Mouse (Mus musculus) large intestine, adult 2 months (tissue): ENCODE results near the gene Stard3nl. TPM values are rescaled to one million over a fixed set of nuclear protein-coding genes. Genes with fewer than 3 reads are reported as not detected.

Experiments used
- DNase-seq: peaks from one replicate; pipeline ENCODE4 v3.0.0-alpha.2; 2012; ENCODE audit warnings: low read depth, low spot score
- WGBS: fragments of 180-500 bp; shearing (Covaris S2); methylation state at CpG from one replicate; pipeline ENCODE4 v1.1.7; 2018; 5-methylcytosine and 5-hydroxymethylcytosine counted together
- polyA plus RNA-seq: library from polyadenylated mRNA; depleted of rRNA; stranded (reverse); fragments of >200 nt; gene quantifications from 2 replicates; pipeline ENCODE4 v1.2.3, GENCODE M21; 2012; rRNA removed

Stard3nl gene
- 29.7 and 37.7 TPM in 2 replicates for polyA plus RNA-seq

- peak; percentile 92 for DNase-seq
- under 1% methylated on average over 37 of the region's 37 CpGs for WGBS
Observed at GRCm38 (mm10) chr13:19395688-19396354, at the start of gene Stard3nl. Gene Stard3nl (minus strand): TSS chr13:19395795.

GRCm38 (mm10) chr13:19438040-19438439 is 42.4 kb upstream of the Stard3nl start:
- no peak for DNase-seq
- WGBS: 56% methylated on average over 10 of the region's 10 CpGs

- DNase-seq: no peak
- 67% methylated on average over 4 of the region's 4 CpGs for WGBS
Observed at GRCm38 (mm10) chr13:19429812-19430370, 34.3 kb upstream of the Stard3nl start.

- WGBS: 54% methylated on average over 5 of the region's 5 CpGs
- DNase-seq: no peak
Observed at GRCm38 (mm10) chr13:19428076-19428475, 32.5 kb upstream of the Stard3nl start.

- DNase-seq: no peak
- 96% methylated on average over 4 of the region's 4 CpGs for WGBS
Observed at GRCm38 (mm10) chr13:19424563-19424962, 29.0 kb upstream of the Stard3nl start.

GRCm38 (mm10) chr13:19422521-19422920 is 26.9 kb upstream of the Stard3nl start:
- WGBS: 84% methylated on average over 1 of the region's 1 CpGs
- DNase-seq: no peak

- DNase-seq: no peak
- WGBS: 77% methylated on average over 4 of the region's 4 CpGs
Observed at GRCm38 (mm10) chr13:19417885-19418521, 22.4 kb upstream of the Stard3nl start.

GRCm38 (mm10) chr13:19415894-19416531 is 20.4 kb upstream of the Stard3nl start:
- no peak for DNase-seq
- 63% methylated on average over 8 of the region's 8 CpGs for WGBS

GRCm38 (mm10) chr13:19415337-19415736 is 19.7 kb upstream of the Stard3nl start:
- DNase-seq: no peak
- WGBS: 88% methylated on average over 1 of the region's 1 CpGs

- WGBS: 70% methylated on average over 2 of the region's 2 CpGs
- no peak for DNase-seq
Observed at GRCm38 (mm10) chr13:19412334-19412939, 16.8 kb upstream of the Stard3nl start.

- 71% methylated on average over 5 of the region's 5 CpGs for WGBS
- no peak for DNase-seq
Observed at GRCm38 (mm10) chr13:19411886-19412285, 16.3 kb upstream of the Stard3nl start.

GRCm38 (mm10) chr13:19410694-19411093 is 15.1 kb upstream of the Stard3nl start:
- 39% methylated on average over 4 of the region's 4 CpGs for WGBS
- DNase-seq: no peak

GRCm38 (mm10) chr13:19407953-19408352 is 12.4 kb upstream of the Stard3nl start:
- no peak for DNase-seq
- 92% methylated on average over 2 of the region's 2 CpGs for WGBS

GRCm38 (mm10) chr13:19404623-19405022 is 9.0 kb upstream of the Stard3nl start:
- 82% methylated on average over 2 of the region's 2 CpGs for WGBS
- DNase-seq: no peak

GRCm38 (mm10) chr13:19394798-19395687 is 552 bp downstream of the Stard3nl start:
- no peak for DNase-seq
- 2% methylated on average over 25 of the region's 25 CpGs for WGBS

GRCm38 (mm10) chr13:19394171-19394570 is 1.4 kb downstream of the Stard3nl start:
- DNase-seq: no peak
- 12% methylated on average over 4 of the region's 4 CpGs for WGBS

- DNase-seq: no peak
- WGBS: 39% methylated on average over 2 of the region's 2 CpGs
Observed at GRCm38 (mm10) chr13:19393731-19394130, 1.9 kb downstream of the Stard3nl start.

- no peak for DNase-seq
- 57% methylated on average over 4 of the region's 4 CpGs for WGBS
Observed at GRCm38 (mm10) chr13:19391608-19392007, 4.0 kb downstream of the Stard3nl start.

- 53% methylated on average over 4 of the region's 4 CpGs for WGBS
- no peak for DNase-seq
Observed at GRCm38 (mm10) chr13:19390296-19390695, 5.3 kb downstream of the Stard3nl start.
